ENCODE assay signal across 9 mouse cellular contexts in the genomic region with DNA sequence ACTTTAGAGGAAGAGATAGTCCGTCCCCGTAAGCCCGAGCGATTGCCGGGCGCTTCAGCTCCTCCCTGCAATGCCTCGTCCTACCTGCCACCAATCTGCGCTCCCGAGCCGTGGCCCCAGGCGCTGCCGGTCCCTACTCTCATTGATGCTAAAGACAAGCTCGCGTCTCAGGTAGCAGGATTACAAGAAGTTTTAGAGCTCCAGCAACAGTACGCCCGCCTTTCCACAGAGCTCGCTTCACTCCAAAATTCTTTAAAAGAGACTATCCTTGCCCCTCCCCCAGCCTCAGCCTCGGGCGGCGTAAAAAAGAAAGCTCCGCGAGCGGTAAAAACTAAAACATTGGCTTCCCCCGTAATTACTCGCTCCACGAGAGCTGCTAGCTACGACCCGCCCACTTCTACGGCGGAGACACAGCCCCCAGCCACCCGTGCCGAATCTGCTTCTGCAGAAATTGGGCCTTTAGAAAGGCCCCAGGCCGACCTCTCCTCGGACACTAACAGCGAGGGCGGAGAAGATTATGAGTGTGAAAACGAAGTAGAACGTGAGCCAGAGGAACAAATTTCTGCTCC. TPM values are rescaled to one million over a fixed set of nuclear protein-coding genes. Genes with fewer than 3 reads are reported as not detected.
DNase-seq lines count a peak whose midpoint lies in the region; ATAC-seq and TF ChIP-seq lines count a peak whose summit lies in the region.
"Had no signal": no experiment of that assay in that cellular context is flagged by ENCODE, and none has a peak within 500 bp of the region (broad histone marks: within the 10 kb centered on the region; RNA-seq: fewer than 3 reads in every experiment).

No protein-coding gene starts in this region.

- peak overlapping the region; percentile 71 for H3K9ac ChIP-seq in embryonic facial prominence, embryonic 14.5 days (ENCODE audit: low read depth, low read length)
- H3K9ac ChIP-seq in liver, embryonic 11.5 days (ENCODE audit: low read depth, low read length), result peak overlapping the region; percentile 66

- no peaks in the 10 kb centered on the region for H3K79me2 ChIP-seq in myocyte (ENCODE audit: control insufficient read depth, insufficient read depth)

- peak overlapping the region; percentile 56 for H3K4me3 ChIP-seq in embryonic facial prominence, embryonic 14.5 days (ENCODE audit: low read depth, low read length)
- peak overlapping the region; percentile 74 for H3K4me3 ChIP-seq in heart, embryonic 10.5 days
- H3K4me3 ChIP-seq in liver, embryonic 11.5 days (ENCODE audit: low read depth, low read length), result peak overlapping the region; percentile 51
- H3K4me3 ChIP-seq in myocyte, result peak overlapping the region; percentile 49

- peak overlapping the region; percentile 73 for H3K4me2 ChIP-seq in embryonic facial prominence, embryonic 14.5 days (ENCODE audit: low read depth, low read length)
- peak overlapping the region; percentile 84 for H3K4me2 ChIP-seq in liver, embryonic 11.5 days
- peak overlapping the region; percentile 99 for H3K4me2 ChIP-seq in myocyte (ENCODE audit: low read depth)

- no peak for TF ChIP-seq POLR2A in myocyte (IDR thresholded peaks at IDR 0.05; ENCODE audit: insufficient read length, low read depth)

- peak; percentile 72 for DNase-seq in CD4-positive helper T cell, adult 2 months (ENCODE audit: low read depth, low spot score)
- peak; percentile 12 to 26 for DNase-seq in adrenal gland, postnatal 4 days (ENCODE audit: low spot score in 2 of 2)
- DNase-seq in embryonic facial prominence, embryonic 14.5 days (ENCODE audit: low spot score), result peak; percentile 89
- peak; percentile 85 for DNase-seq in heart, embryonic 10.5 days (ENCODE audit: low spot score)
- DNase-seq in kidney, adult 9 months, result peak; percentile 56
- peak; percentile 75 for DNase-seq in liver, embryonic 11.5 days (ENCODE audit: low spot score)
- peak; percentile 62 for DNase-seq in splenic B cell, adult 2 months (ENCODE audit: low read depth, low spot score)

- H3K9me3 ChIP-seq in embryonic facial prominence, embryonic 14.5 days (ENCODE audit: control insufficient read depth, low read length), result no peaks in the 10 kb centered on the region
- H3K9me3 ChIP-seq in heart, embryonic 10.5 days, result no peaks in the 10 kb centered on the region
- no peaks in the 10 kb centered on the region for H3K9me3 ChIP-seq in liver, embryonic 11.5 days (ENCODE audit: control insufficient read depth, low read length)

- H3K27me3 ChIP-seq in embryonic facial prominence, embryonic 14.5 days (replicated peaks; ENCODE audit: control insufficient read depth, insufficient read depth, low read length), result peaks cover 6% of the 10 kb centered on the region; the same call in 1 of the 2 replicates
- H3K27me3 ChIP-seq in heart, embryonic 10.5 days (ENCODE audit: insufficient read depth, poor library complexity, severe bottlenecking), result peaks cover 10% of the 10 kb centered on the region; the same call in 1 of the 2 replicates
- peaks cover 19% of the 10 kb centered on the region for H3K27me3 ChIP-seq in liver, embryonic 11.5 days (replicated peaks; ENCODE audit: control insufficient read depth, insufficient read depth, low read length)
- H3K27me3 ChIP-seq in myocyte (ENCODE audit: control insufficient read depth, insufficient read depth, insufficient read length), result peaks cover 4% of the 10 kb centered on the region
- H3K27me3 ChIP-seq in splenic B cell, adult 2 months (ENCODE audit: control insufficient read depth, insufficient read depth, low read length, poor library complexity, severe bottlenecking), result no peaks in the 10 kb centered on the region

- peak overlapping the region; percentile 87 for H3K27ac ChIP-seq in embryonic facial prominence, embryonic 14.5 days (replicated peaks; ENCODE audit: low read depth, low read length)
- peak overlapping the region; percentile 90 for H3K27ac ChIP-seq in heart, embryonic 10.5 days
- peak overlapping the region; percentile 43; the same call in 1 of the 2 replicates for H3K27ac ChIP-seq in liver, embryonic 11.5 days (ENCODE audit: low read depth, low read length)

- H3K36me3 ChIP-seq in embryonic facial prominence, embryonic 14.5 days (ENCODE audit: control insufficient read depth, insufficient read depth, low read length), result no peaks in the 10 kb centered on the region
- H3K36me3 ChIP-seq in heart, embryonic 10.5 days, result no peaks in the 10 kb centered on the region
- no peaks in the 10 kb centered on the region for H3K36me3 ChIP-seq in liver, embryonic 11.5 days (ENCODE audit: control insufficient read depth, insufficient read depth, low read length)
- no peaks in the 10 kb centered on the region for H3K36me3 ChIP-seq in myocyte (ENCODE audit: control insufficient read depth, insufficient read depth)
- H3K36me3 ChIP-seq in splenic B cell, adult 2 months (ENCODE audit: control insufficient read depth, insufficient read depth, low read length, poor library complexity, severe bottlenecking), result no peaks in the 10 kb centered on the region

- ATAC-seq in embryonic facial prominence, embryonic 14.5 days (ENCODE audit: low read depth), result peak; percentile 85
- ATAC-seq in liver, embryonic 11.5 days (replicated peaks; ENCODE audit: low FRiP score), result peak; percentile 62

- WGBS in embryonic facial prominence, embryonic 14.5 days, result 0% methylated on average over 38 of the region's 38 CpGs
- under 1% methylated on average over 38 of the region's 38 CpGs for WGBS in heart, embryonic 10.5 days
- WGBS in liver, embryonic 11.5 days, result under 1% methylated on average over 38 of the region's 38 CpGs

- H3ac ChIP-seq in myocyte (ENCODE audit: control insufficient read depth, insufficient read length), result no peak overlapping the region

- no peaks in the 10 kb centered on the region for H3K4me1 ChIP-seq in embryonic facial prominence, embryonic 14.5 days (ENCODE audit: control insufficient read depth, insufficient read depth, low read length)
- H3K4me1 ChIP-seq in heart, embryonic 10.5 days, result peaks cover 37% of the 10 kb centered on the region
- H3K4me1 ChIP-seq in liver, embryonic 11.5 days (replicated peaks; ENCODE audit: control insufficient read depth, insufficient read depth, low read length), result peaks cover 6% of the 10 kb centered on the region; the same call in 1 of the 2 replicates

TF ChIP-seq in myocyte, 11 proteins besides CTCF, POLR2A, EP300 and RAD21:
- TF ChIP-seq SRF (IDR thresholded peaks at IDR 0.05; ENCODE audit: control insufficient read depth, insufficient read length, low read depth) (no peak), CEBPB (IDR thresholded peaks at IDR 0.05; ENCODE audit: insufficient read depth, poor library complexity, severe bottlenecking) (no peak), POLR2AphosphoS2 (IDR thresholded peaks at IDR 0.05; ENCODE audit: insufficient read length, low read depth) (no peak), REST (IDR thresholded peaks at IDR 0.05; ENCODE audit: insufficient read depth, insufficient read length) (no peak), TCF3 (IDR thresholded peaks at IDR 0.05; ENCODE audit: insufficient read length, low read depth) (no peak), E2F4 (IDR thresholded peaks at IDR 0.05; ENCODE audit: insufficient read depth) (no peak), USF1 (IDR thresholded peaks at IDR 0.05; ENCODE audit: low read depth) (no peak), MYOD1 (IDR thresholded peaks at IDR 0.05; ENCODE audit: control insufficient read depth in 1 of 3, insufficient read length in 2 of 3, low read depth in 2 of 3) (no peak), MAX (IDR thresholded peaks at IDR 0.05; ENCODE audit: low read depth) (no peak), TCF12 (IDR thresholded peaks at IDR 0.05; ENCODE audit: insufficient read depth, poor library complexity, severe bottlenecking) (no peak), MYOG (IDR thresholded peaks at IDR 0.05; ENCODE audit: control insufficient read depth in 1 of 3, insufficient read depth in 1 of 3, insufficient read length in 2 of 3, low read depth in 2 of 3) (no peak)

RNA-seq across cellular contexts. Expression of gene Gm4559, which starts 9.9 kb away (rescaled TPM):
- total RNA-seq in adrenal gland, postnatal 4 days (2021), result not detected
- polyA plus RNA-seq in embryonic facial prominence, embryonic 14.5 days (2014; fragmentation: Nextera tagmentation; extraction: Ambion mirVana), result not detected in 2 replicates
- not detected in 2 replicates for polyA plus RNA-seq in heart, embryonic 10.5 days (2016; fragmentation: Nextera tagmentation; extraction: Ambion mirVana)
- not detected in 2 replicates for polyA plus RNA-seq in liver, embryonic 11.5 days (2014; fragmentation: Nextera tagmentation; extraction: Ambion mirVana)
- not detected for polyA plus RNA-seq in myocyte (2012; fragmentation: generic; extraction: Trizol)
- polyA plus RNA-seq: frontal cortex, adult 2 months had no signal

RNA-seq across cellular contexts. Expression of gene Krtap5-1, which starts 12.8 kb away (rescaled TPM):
- total RNA-seq in adrenal gland, postnatal 4 days (2021), result not detected
- polyA plus RNA-seq in embryonic facial prominence, embryonic 14.5 days (2014; fragmentation: Nextera tagmentation; extraction: Ambion mirVana), result not detected in 2 replicates
- polyA plus RNA-seq in heart, embryonic 10.5 days (2016; fragmentation: Nextera tagmentation; extraction: Ambion mirVana), result not detected in 2 replicates
- polyA plus RNA-seq in liver, embryonic 11.5 days (2014; fragmentation: Nextera tagmentation; extraction: Ambion mirVana), result not detected in 2 replicates
- not detected for polyA plus RNA-seq in myocyte (2012; fragmentation: generic; extraction: Trizol)
- polyA plus RNA-seq: frontal cortex, adult 2 months had no signal

RNA-seq across cellular contexts. Expression of gene Krtap5-4, which starts 19.2 kb away (rescaled TPM):
- total RNA-seq in adrenal gland, postnatal 4 days (2021), result not detected
- polyA plus RNA-seq in embryonic facial prominence, embryonic 14.5 days (2014; fragmentation: Nextera tagmentation; extraction: Ambion mirVana), result not detected in 2 replicates
- 0.34 TPM in 1 of 2 replicates, not detected in the other for polyA plus RNA-seq in heart, embryonic 10.5 days (2016; fragmentation: Nextera tagmentation; extraction: Ambion mirVana)
- polyA plus RNA-seq in liver, embryonic 11.5 days (2014; fragmentation: Nextera tagmentation; extraction: Ambion mirVana), result not detected in 2 replicates
- polyA plus RNA-seq in myocyte (2012; fragmentation: generic; extraction: Trizol), result not detected
- polyA plus RNA-seq: frontal cortex, adult 2 months had no signal

RNA-seq across cellular contexts. Expression of gene Gm2431, which starts 26.0 kb away (rescaled TPM):
- not detected for total RNA-seq in adrenal gland, postnatal 4 days (2021)
- polyA plus RNA-seq in embryonic facial prominence, embryonic 14.5 days (2014; fragmentation: Nextera tagmentation; extraction: Ambion mirVana), result not detected in 2 replicates
- not detected in 2 replicates for polyA plus RNA-seq in heart, embryonic 10.5 days (2016; fragmentation: Nextera tagmentation; extraction: Ambion mirVana)
- not detected in 2 replicates for polyA plus RNA-seq in liver, embryonic 11.5 days (2014; fragmentation: Nextera tagmentation; extraction: Ambion mirVana)
- not detected for polyA plus RNA-seq in myocyte (2012; fragmentation: generic; extraction: Trizol)
- polyA plus RNA-seq: frontal cortex, adult 2 months had no signal

RNA-seq across cellular contexts. Expression of gene Gm40460, which starts 43.2 kb away (rescaled TPM):
- not detected for total RNA-seq in adrenal gland, postnatal 4 days (2021)
- not detected in 2 replicates for polyA plus RNA-seq in embryonic facial prominence, embryonic 14.5 days (2014; fragmentation: Nextera tagmentation; extraction: Ambion mirVana)
- polyA plus RNA-seq in heart, embryonic 10.5 days (2016; fragmentation: Nextera tagmentation; extraction: Ambion mirVana), result not detected in 2 replicates
- polyA plus RNA-seq in liver, embryonic 11.5 days (2014; fragmentation: Nextera tagmentation; extraction: Ambion mirVana), result not detected in 2 replicates
- polyA plus RNA-seq in myocyte (2012; fragmentation: generic; extraction: Trizol), result not detected
- polyA plus RNA-seq: frontal cortex, adult 2 months had no signal

Comparison
In these comparisons a context has a peak if more than half of its experiments do, and no peak if none do; other contexts are left out.
1. Peak in every context shown above with its lines: DNase-seq, ATAC-seq, H3K4me3 ChIP-seq and H3K27ac ChIP-seq.
2. DNase-seq: peak in every context shown above with its lines; median percentile 89 in embryonic facial prominence, embryonic 14.5 days; 85 in heart, embryonic 10.5 days; 75 in liver, embryonic 11.5 days; 72 in CD4-positive helper T cell, adult 2 months; 62 in splenic B cell, adult 2 months; 56 in kidney, adult 9 months; 19 in adrenal gland, postnatal 4 days.